Mouse (Mus musculus) heart, embryonic 10.5 days (tissue): ENCODE results near the gene Olfr572. TPM values are rescaled to one million over a fixed set of nuclear protein-coding genes. Genes with fewer than 3 reads are reported as not detected.

Experiments
- DNase-seq: peaks from one replicate; pipeline ENCODE4 v3.0.0-alpha.2; 2017; ENCODE audit warnings: low spot score
- H3K27ac ChIP-seq: fragments of 300-500 bp; sonication (generic); 2 replicates; pipeline ENCODE4 v1.5.1; 2016; ENCODE audit warnings: mild to moderate bottlenecking
- H3K27me3 ChIP-seq: fragments of 300-500 bp; sonication (generic); 2 replicates; pipeline ENCODE4 v1.6.1; 2016; ENCODE audit warnings: mild to moderate bottlenecking; ENCODE audit not compliant: poor library complexity, insufficient read depth, severe bottlenecking
- H3K36me3 ChIP-seq: fragments of 300-500 bp; sonication (generic); 2 replicates; pipeline ENCODE4 v1.6.1; 2016; ENCODE audit warnings: mild to moderate bottlenecking, moderate library complexity
- H3K4me1 ChIP-seq: fragments of 300-500 bp; sonication (generic); 2 replicates; pipeline ENCODE4 v1.6.1; 2016; ENCODE audit warnings: mild to moderate bottlenecking
- H3K4me3 ChIP-seq: fragments of 300-500 bp; sonication (generic); 2 replicates; pipeline ENCODE4 v1.5.1; 2016; ENCODE audit warnings: mild to moderate bottlenecking, moderate library complexity
- H3K9me3 ChIP-seq: fragments of 300-500 bp; sonication (generic); 2 replicates; pipeline ENCODE4 v1.6.1; 2016; ENCODE audit warnings: mild to moderate bottlenecking, moderate library complexity
- WGBS: fragments of 180-500 bp; shearing (Covaris S2); methylation state at CpG from one replicate; pipeline ENCODE4 v1.1.7; 2016; 5-methylcytosine and 5-hydroxymethylcytosine counted together
- polyA plus RNA-seq: library from polyadenylated mRNA; unstranded; fragments of >200 nt; fragmentation: Nextera tagmentation; extraction: Ambion mirVana; gene quantifications from 2 replicates; pipeline ENCODE4 v1.2.1, GENCODE M21; 2016

Gene Olfr572
- polyA plus RNA-seq, 1 experiment from 2014 or later: not detected

- Histone ChIP-seq H3K27ac (no peak within 1 kb of the TSS), H3K27me3 (no peaks in the 10 kb centered on the region), H3K4me1 (no peaks in the 10 kb centered on the region), H3K4me3 (no peak within 1 kb of the TSS), H3K9me3 (no peaks in the 10 kb centered on the region), H3K36me3 (no peaks in the 10 kb centered on the region)
- peak; percentile 79 for DNase-seq
- WGBS: 48% methylated on average over 1 of the region's 1 CpGs
Observed at GRCm38 (mm10) chr7:102958593-102958992, 34.4 kb downstream of the Olfr572 start, which contains the start of gene Olfr575. Gene Olfr575, minus strand, starts transcription at chr7:102958775.

- Histone ChIP-seq H3K4me3 (no peak within 1 kb of the TSS), H3K4me1 (no peaks in the 10 kb centered on the region), H3K36me3 (no peaks in the 10 kb centered on the region), H3K27ac (no peak within 1 kb of the TSS), H3K9me3 (no peaks in the 10 kb centered on the region), H3K27me3 (no peaks in the 10 kb centered on the region)
- WGBS: 14% methylated on average over 2 of the region's 2 CpGs
- no peak for DNase-seq
Observed at GRCm38 (mm10) chr7:102962360-102962759, 38.2 kb downstream of the Olfr572 start, which contains the start of gene Olfr576. Gene Olfr576, plus strand, starts transcription at chr7:102962660.

- no peak overlapping the region for H3K4me3 ChIP-seq
- no peaks in the 10 kb centered on the region for H3K27me3 ChIP-seq
- H3K27ac ChIP-seq: no peak overlapping the region
- no peaks in the 10 kb centered on the region for H3K36me3 ChIP-seq
- no peak for DNase-seq
- no peaks in the 10 kb centered on the region for H3K4me1 ChIP-seq
- WGBS: 64% methylated on average over 1 of the region's 1 CpGs
- no peaks in the 10 kb centered on the region for H3K9me3 ChIP-seq
Observed at GRCm38 (mm10) chr7:102974399-102974798, 50.2 kb downstream of the Olfr572 start.

- Histone ChIP-seq H3K4me3 (no peak within 1 kb of the TSS), H3K4me1 (no peaks in the 10 kb centered on the region), H3K36me3 (no peaks in the 10 kb centered on the region), H3K9me3 (no peaks in the 10 kb centered on the region), H3K27ac (no peak within 1 kb of the TSS), H3K27me3 (no peaks in the 10 kb centered on the region)
- 81% methylated on average over 2 of the region's 2 CpGs for WGBS
- DNase-seq: no peak
Observed at GRCm38 (mm10) chr7:102975843-102976242, 51.6 kb downstream of the Olfr572 start, which contains the start of gene Olfr577. Gene Olfr577, minus strand, starts transcription at chr7:102975943.

Other genes with a start within 250 kb of the Olfr572 start
- 14.6 and 16.2 TPM in 2 replicates for gene Trim68, start 237.1 kb upstream of the Olfr572 start, polyA plus RNA-seq
- not detected in 2 replicates for gene Olfr557, start 228.5 kb upstream of the Olfr572 start, polyA plus RNA-seq
- not detected in 2 replicates for gene Olfr558, start 222.2 kb upstream of the Olfr572 start, polyA plus RNA-seq
- gene Olfr33, start 205.3 kb upstream of the Olfr572 start, polyA plus RNA-seq: not detected in 2 replicates
- gene Olfr559, start 196.9 kb upstream of the Olfr572 start, polyA plus RNA-seq: not detected in 2 replicates
- gene Olfr560, start 165.0 kb upstream of the Olfr572 start, polyA plus RNA-seq: not detected in 2 replicates
- gene Olfr78, start 164.9 kb upstream of the Olfr572 start, polyA plus RNA-seq: not detected in 2 replicates
- gene Olfr561, start 153.2 kb upstream of the Olfr572 start, polyA plus RNA-seq: not detected in 2 replicates
- not detected in 2 replicates for gene Olfr564, start 120.9 kb upstream of the Olfr572 start, polyA plus RNA-seq
- gene Olfr566, start 65.6 kb upstream of the Olfr572 start, polyA plus RNA-seq: not detected in 2 replicates
- not detected in 2 replicates for gene Olfr568, start 47.3 kb upstream of the Olfr572 start, polyA plus RNA-seq
- not detected in 2 replicates for gene Olfr569, start 33.5 kb upstream of the Olfr572 start, polyA plus RNA-seq
- gene Olfr570, start 29.8 kb upstream of the Olfr572 start, polyA plus RNA-seq: not detected in 2 replicates
- not detected in 2 replicates for gene Olfr571, start 6.9 kb upstream of the Olfr572 start, polyA plus RNA-seq
- gene Olfr573-ps1, start 18.2 kb downstream of the Olfr572 start, polyA plus RNA-seq: not detected in 2 replicates
- gene Olfr574, start 24.1 kb downstream of the Olfr572 start, polyA plus RNA-seq: not detected in 2 replicates
- gene Olfr575, start 34.4 kb downstream of the Olfr572 start, polyA plus RNA-seq: not detected in 2 replicates
- not detected in 2 replicates for gene Olfr576, start 38.3 kb downstream of the Olfr572 start, polyA plus RNA-seq
- gene Olfr577, start 51.5 kb downstream of the Olfr572 start, polyA plus RNA-seq: not detected in 2 replicates
- not detected in 2 replicates for gene Olfr578, start 64.9 kb downstream of the Olfr572 start, polyA plus RNA-seq
- gene Olfr582, start 113.6 kb downstream of the Olfr572 start, polyA plus RNA-seq: not detected in 2 replicates
- not detected in 2 replicates for gene Olfr583, start 126.9 kb downstream of the Olfr572 start, polyA plus RNA-seq
- not detected in 2 replicates for gene Olfr584, start 157.5 kb downstream of the Olfr572 start, polyA plus RNA-seq
- gene Olfr585, start 173.3 kb downstream of the Olfr572 start, polyA plus RNA-seq: not detected in 2 replicates
- gene Olfr586, start 201.2 kb downstream of the Olfr572 start, polyA plus RNA-seq: not detected in 2 replicates
- not detected in 2 replicates for gene Olfr588-ps1, start 216.5 kb downstream of the Olfr572 start, polyA plus RNA-seq
- gene Olfr589, start 231.9 kb downstream of the Olfr572 start, polyA plus RNA-seq: not detected in 2 replicates